Comparison of ENCODE assay signal across 9 mouse cellular contexts in genomic region chr5:129761865-129762540, GRCm38 (mm10). TPM values are rescaled to one million over a fixed set of nuclear protein-coding genes. Genes with fewer than 3 reads are reported as not detected.
DNase-seq lines count a peak whose midpoint lies in the region; ATAC-seq lines count a peak whose summit lies in the region.
"Had no signal": no experiment of that assay in that cellular context is flagged by ENCODE, and none has a peak within 500 bp of the region (broad histone marks: within the 10 kb centered on the region; RNA-seq: fewer than 3 reads in every experiment).

No protein-coding gene starts in this region.

- peak; percentile 94 for ATAC-seq in forebrain, embryonic 14.5 days
- peak; percentile 91 for ATAC-seq in neural tube, embryonic 14.5 days (ENCODE audit: low read depth)

- no peak overlapping the region; the same call in 1 of the 2 replicates for H3K4me2 ChIP-seq in forebrain, embryonic 14.5 days (ENCODE audit: low read length)
- H3K4me2 ChIP-seq in neural tube, embryonic 14.5 days (ENCODE audit: low read depth, low read length), result no peak overlapping the region

- peak; percentile 28 for DNase-seq in cerebellum, adult 11-12 months
- DNase-seq in cerebellum, postnatal 36 days, result no peak
- DNase-seq in forebrain, embryonic 14.5 days (ENCODE audit: low spot score), result peak; percentile 87
- peak; percentile 46 to 79 for DNase-seq in layer of hippocampus, postnatal 14 days (ENCODE audit: low spot score in 2 of 2)
- DNase-seq in thymus, postnatal 14 days, result no peak
- DNase-seq in gastrocnemius, postnatal 36 days, result no peak
- no peak for DNase-seq in kidney, postnatal 14 days

- WGBS in forebrain, embryonic 14.5 days, result 22% methylated on average over 18 of the region's 18 CpGs
- WGBS in neural tube, embryonic 14.5 days, result 39% methylated on average over 18 of the region's 18 CpGs

- peaks cover 15% of the 10 kb centered on the region; the same call in 1 of the 2 replicates for H3K36me3 ChIP-seq in forebrain, embryonic 14.5 days (ENCODE audit: control insufficient read depth, insufficient read depth, low read length)
- H3K36me3 ChIP-seq in neural tube, embryonic 14.5 days (ENCODE audit: control insufficient read depth, insufficient read depth, low read length), result peaks cover 4% of the 10 kb centered on the region; the same call in 1 of the 2 replicates

- H3K4me1 ChIP-seq in forebrain, embryonic 14.5 days (ENCODE audit: control insufficient read depth, insufficient read depth, low read length), result peaks cover 10% of the 10 kb centered on the region; the same call in 1 of the 2 replicates
- 0 out of 2 replicates have a peak, but pooled peaks cover 5% of the 10 kb centered on the region for H3K4me1 ChIP-seq in neural tube, embryonic 14.5 days (ENCODE audit: control insufficient read depth, insufficient read depth, low read length)

- no peak overlapping the region for H3K4me3 ChIP-seq in forebrain, embryonic 14.5 days (ENCODE audit: low read depth, low read length)
- no peak overlapping the region for H3K4me3 ChIP-seq in neural tube, embryonic 14.5 days (ENCODE audit: low read depth, low read length)

- no peak overlapping the region; the same call in 1 of the 2 replicates for H3K9ac ChIP-seq in forebrain, embryonic 14.5 days (ENCODE audit: low read length)
- H3K9ac ChIP-seq in neural tube, embryonic 14.5 days (replicated peaks; ENCODE audit: low read depth, low read length), result 0 out of 2 replicates have a peak overlapping the region, but pooled peaks have one; percentile 28

- no peaks in the 10 kb centered on the region for H3K9me3 ChIP-seq in forebrain, embryonic 14.5 days (replicated peaks; ENCODE audit: control insufficient read depth, low read length)
- no peaks in the 10 kb centered on the region for H3K9me3 ChIP-seq in neural tube, embryonic 14.5 days (ENCODE audit: control insufficient read depth, low read length)

- H3K27ac ChIP-seq in forebrain, embryonic 14.5 days (ENCODE audit: low read depth, low read length), result peak overlapping the region; percentile 90
- H3K27ac ChIP-seq in neural tube, embryonic 14.5 days (ENCODE audit: low read depth, low read length), result peak overlapping the region; percentile 78

- no peaks in the 10 kb centered on the region for H3K27me3 ChIP-seq in forebrain, embryonic 14.5 days (replicated peaks; ENCODE audit: control insufficient read depth, insufficient read depth, low read length)
- no peaks in the 10 kb centered on the region for H3K27me3 ChIP-seq in neural tube, embryonic 14.5 days (ENCODE audit: control insufficient read depth, insufficient read depth, low read length)

- intact Hi-C loops in gastrocnemius, postnatal 36 days (cut with DNase I), result no loop called here

RNA-seq across cellular contexts. Expression of gene Psph, which starts 25.2 kb away (rescaled TPM):
- polyA plus RNA-seq in forebrain, embryonic 14.5 days (2014; fragmentation: Nextera tagmentation; extraction: Ambion mirVana), result 47.2 and 61.2 TPM in 2 replicates
- total RNA-seq in layer of hippocampus, postnatal 14 days (2021), result 10 to 100 TPM; 29.6 to 30.2 TPM
- 33.6 and 35.6 TPM in 2 replicates for polyA plus RNA-seq in neural tube, embryonic 14.5 days (2014; fragmentation: Nextera tagmentation; extraction: Ambion mirVana)
- total RNA-seq in gastrocnemius, postnatal 36 days (2021), result 10 to 100 TPM; 13.1 to 15.2 TPM

RNA-seq across cellular contexts. Expression of gene Nipsnap2, which starts 37.1 kb away (rescaled TPM):
- 78.9 and 79.4 TPM in 2 replicates for polyA plus RNA-seq in forebrain, embryonic 14.5 days (2014; fragmentation: Nextera tagmentation; extraction: Ambion mirVana)
- total RNA-seq in layer of hippocampus, postnatal 14 days (2021), result 10 to 100 TPM; 81.8 to 88.3 TPM
- 95.1 and 95.6 TPM in 2 replicates for polyA plus RNA-seq in neural tube, embryonic 14.5 days (2014; fragmentation: Nextera tagmentation; extraction: Ambion mirVana)
- total RNA-seq in gastrocnemius, postnatal 36 days (2021), result 100 to 1,000 TPM; 503 to 556 TPM

RNA-seq across cellular contexts. Expression of gene Mrps17, which starts 46.7 kb away (rescaled TPM):
- polyA plus RNA-seq in forebrain, embryonic 14.5 days (2014; fragmentation: Nextera tagmentation; extraction: Ambion mirVana), result 231 and 240 TPM in 2 replicates
- 10 to 100 TPM; 70.8 to 73.2 TPM for total RNA-seq in layer of hippocampus, postnatal 14 days (2021)
- polyA plus RNA-seq in neural tube, embryonic 14.5 days (2014; fragmentation: Nextera tagmentation; extraction: Ambion mirVana), result 173 and 179 TPM in 2 replicates
- 10 to 100 TPM; 53.7 to 63.5 TPM for total RNA-seq in gastrocnemius, postnatal 36 days (2021)

RNA-seq across cellular contexts. Expression of gene Sept14, which starts 53.7 kb away (rescaled TPM):
- not detected in 2 replicates for polyA plus RNA-seq in forebrain, embryonic 14.5 days (2014; fragmentation: Nextera tagmentation; extraction: Ambion mirVana)
- not detected for total RNA-seq in layer of hippocampus, postnatal 14 days (2021)
- not detected in 2 replicates for polyA plus RNA-seq in neural tube, embryonic 14.5 days (2014; fragmentation: Nextera tagmentation; extraction: Ambion mirVana)
- total RNA-seq in gastrocnemius, postnatal 36 days (2021), result not detected
- total RNA-seq: common myeloid progenitor, adult 5-6 weeks had no signal

Comparison
In these comparisons a context has a peak if more than half of its experiments do, and no peak if none do; other contexts are left out.
1. DNase-seq: peak in cerebellum, adult 11-12 months (single experiment), forebrain, embryonic 14.5 days (single experiment) and layer of hippocampus, postnatal 14 days (2 of 2); none in cerebellum, postnatal 36 days (0 of 2), thymus, postnatal 14 days (single experiment), gastrocnemius, postnatal 36 days (0 of 2) and kidney, postnatal 14 days (single experiment).
2. RNA of gene Nipsnap2, which starts 37.1 kb away (total RNA-seq): 503 to 556 TPM in gastrocnemius, postnatal 36 days; 81.8 to 88.3 TPM in layer of hippocampus, postnatal 14 days; every median in the first group is over 4 times any median in the second.